Mouse (Mus musculus) heart, adult 11 months (tissue): Measurements from ENCODE around the gene Dlg2.

ENCODE experiments used
- DNase-seq: peaks from one replicate; pipeline ENCODE4 v3.0.0; 2022

Dlg2 gene

GRCm38 (mm10) chr7:91090830-91091683, 614.6 kb downstream of the Dlg2 start:
- no peak for DNase-seq

GRCm38 (mm10) chr7:91096467-91096866, 620.0 kb downstream of the Dlg2 start:
- no peak for DNase-seq

GRCm38 (mm10) chr7:91098521-91098920, 622.0 kb downstream of the Dlg2 start:
- DNase-seq: no peak

- DNase-seq: no peak
Observed at GRCm38 (mm10) chr7:91109575-91109974, 633.1 kb downstream of the Dlg2 start.

- DNase-seq: no peak
Observed at GRCm38 (mm10) chr7:91132128-91132527, 655.7 kb downstream of the Dlg2 start.

- no peak for DNase-seq
Observed at GRCm38 (mm10) chr7:91154096-91154495, 677.6 kb downstream of the Dlg2 start.

GRCm38 (mm10) chr7:91159144-91159543, 682.7 kb downstream of the Dlg2 start:
- no peak for DNase-seq

GRCm38 (mm10) chr7:91161643-91162175, 685.2 kb downstream of the Dlg2 start:
- DNase-seq: no peak

- no peak for DNase-seq
Observed at GRCm38 (mm10) chr7:91173560-91173959, 697.1 kb downstream of the Dlg2 start.

- no peak for DNase-seq
Observed at GRCm38 (mm10) chr7:91188211-91188610, 711.7 kb downstream of the Dlg2 start.

GRCm38 (mm10) chr7:91199372-91199771, 722.9 kb downstream of the Dlg2 start:
- no peak for DNase-seq

GRCm38 (mm10) chr7:91208083-91208852, 731.8 kb downstream of the Dlg2 start:
- no peak for DNase-seq

GRCm38 (mm10) chr7:91208973-91209372, 732.5 kb downstream of the Dlg2 start:
- DNase-seq: no peak

GRCm38 (mm10) chr7:91212236-91212635, 735.8 kb downstream of the Dlg2 start:
- no peak for DNase-seq

GRCm38 (mm10) chr7:91214921-91215320, 738.4 kb downstream of the Dlg2 start:
- no peak for DNase-seq

- DNase-seq: no peak
Observed at GRCm38 (mm10) chr7:91218321-91218987, 742.0 kb downstream of the Dlg2 start.

- DNase-seq: no peak
Observed at GRCm38 (mm10) chr7:91226442-91226841, 750.0 kb downstream of the Dlg2 start.

GRCm38 (mm10) chr7:91241718-91242117, 765.2 kb downstream of the Dlg2 start:
- DNase-seq: no peak

- DNase-seq: no peak
Observed at GRCm38 (mm10) chr7:91261672-91262030, 785.2 kb downstream of the Dlg2 start.

GRCm38 (mm10) chr7:91262031-91262951, 785.8 kb downstream of the Dlg2 start:
- no peak for DNase-seq

- DNase-seq: no peak
Observed at GRCm38 (mm10) chr7:91262998-91263397, 786.5 kb downstream of the Dlg2 start.

- DNase-seq: no peak
Observed at GRCm38 (mm10) chr7:91267764-91268163, 791.3 kb downstream of the Dlg2 start.
